Mouse (Mus musculus) gastrocnemius, postnatal 4 days (tissue): ENCODE measurements around the gene Fbf1. TPM values are rescaled to one million over a fixed set of nuclear protein-coding genes. Genes with fewer than 3 reads are reported as not detected.
A peak's percentile ranks its signal among the peaks of the same experiment; 100 is the strongest.
"Not testable (repeated sequence)": the region's sequence is repeated elsewhere in the genome, so short reads cannot be mapped to it uniquely, and the experiment has no call there.

Experiments
- DNase-seq, 2 experiments: peaks; one replicate each; pipeline ENCODE4 v3.0.0; 2021 to 2022; ENCODE audit warnings: low spot score in 2 of 2, mixed read lengths in 2 of 2
- total RNA-seq, 2 experiments: library from RNA; stranded (reverse); gene quantifications; 2 replicates each; pipeline ENCODE4 v1.2.3; 2021

Fbf1 gene
- total RNA-seq, 2 experiments from 2014 or later, result 26.6 to 27.5 TPM

- DNase-seq, result peak in 1 of 2 experiments; percentile 65
Measured at GRCm38 (mm10) chr11:116109441-116110081, 58.4 kb downstream of the Fbf1 start.

DNA sequence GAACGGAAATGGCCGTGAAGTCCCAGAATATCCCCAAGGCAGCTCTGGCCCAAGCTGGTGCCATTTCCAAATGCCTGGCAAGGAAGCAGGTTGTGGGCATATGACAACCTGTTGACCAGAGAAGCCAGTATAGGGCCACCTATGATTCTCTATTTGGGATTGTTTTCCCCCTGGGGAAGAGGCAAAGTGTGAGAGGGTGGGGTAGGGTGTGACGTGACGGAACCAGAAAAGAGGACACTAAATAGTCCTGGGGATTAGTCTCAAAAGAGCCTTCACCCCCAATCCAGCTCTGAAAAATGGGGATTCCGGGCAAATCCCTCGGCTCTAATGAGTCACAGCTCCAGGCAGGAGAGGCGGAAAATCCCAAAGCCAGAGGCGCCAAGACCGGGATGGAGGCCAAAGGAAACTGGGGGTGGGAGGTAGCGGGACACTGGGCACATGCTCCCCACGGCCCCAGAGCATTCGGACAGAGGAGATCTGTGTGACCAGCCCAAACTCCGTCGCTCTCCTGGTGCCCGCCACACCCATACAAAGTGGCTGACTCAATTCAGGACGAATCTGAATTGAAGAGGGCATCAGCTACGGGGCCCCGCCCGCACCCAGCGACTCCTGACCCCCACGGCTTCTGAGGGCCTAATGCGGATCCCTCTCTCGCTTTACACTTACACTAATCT lies 59.4 kb downstream of the Fbf1 start:
- DNase-seq, result peak in 1 of 2 experiments; percentile 80

DNA sequence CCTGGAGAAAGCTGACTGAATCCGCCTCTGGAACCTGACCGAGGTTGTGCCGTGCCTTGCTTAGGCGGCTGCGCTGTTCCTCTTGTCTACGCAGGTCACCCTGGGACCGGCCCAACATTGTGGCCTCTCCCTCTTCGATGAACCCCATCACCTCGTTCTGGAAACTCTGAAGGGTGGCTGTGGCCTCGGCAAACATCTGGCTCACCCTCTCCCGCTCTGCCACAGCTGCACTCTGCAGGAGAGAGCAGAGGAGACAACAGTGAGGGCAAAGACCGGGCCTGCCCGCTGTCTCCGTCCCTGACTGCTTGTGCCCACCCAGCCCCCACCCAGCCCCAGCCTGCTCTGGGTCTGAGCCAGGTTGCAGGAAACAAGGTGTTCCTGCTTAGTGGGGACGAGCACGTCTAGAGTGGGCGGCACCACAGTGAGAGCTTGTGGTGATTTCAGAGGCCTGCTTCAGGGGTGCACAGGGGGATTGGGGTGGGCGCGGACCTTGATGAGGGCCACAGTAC lies 60.1 kb downstream of the Fbf1 start:
- DNase-seq, result no peak

DNA sequence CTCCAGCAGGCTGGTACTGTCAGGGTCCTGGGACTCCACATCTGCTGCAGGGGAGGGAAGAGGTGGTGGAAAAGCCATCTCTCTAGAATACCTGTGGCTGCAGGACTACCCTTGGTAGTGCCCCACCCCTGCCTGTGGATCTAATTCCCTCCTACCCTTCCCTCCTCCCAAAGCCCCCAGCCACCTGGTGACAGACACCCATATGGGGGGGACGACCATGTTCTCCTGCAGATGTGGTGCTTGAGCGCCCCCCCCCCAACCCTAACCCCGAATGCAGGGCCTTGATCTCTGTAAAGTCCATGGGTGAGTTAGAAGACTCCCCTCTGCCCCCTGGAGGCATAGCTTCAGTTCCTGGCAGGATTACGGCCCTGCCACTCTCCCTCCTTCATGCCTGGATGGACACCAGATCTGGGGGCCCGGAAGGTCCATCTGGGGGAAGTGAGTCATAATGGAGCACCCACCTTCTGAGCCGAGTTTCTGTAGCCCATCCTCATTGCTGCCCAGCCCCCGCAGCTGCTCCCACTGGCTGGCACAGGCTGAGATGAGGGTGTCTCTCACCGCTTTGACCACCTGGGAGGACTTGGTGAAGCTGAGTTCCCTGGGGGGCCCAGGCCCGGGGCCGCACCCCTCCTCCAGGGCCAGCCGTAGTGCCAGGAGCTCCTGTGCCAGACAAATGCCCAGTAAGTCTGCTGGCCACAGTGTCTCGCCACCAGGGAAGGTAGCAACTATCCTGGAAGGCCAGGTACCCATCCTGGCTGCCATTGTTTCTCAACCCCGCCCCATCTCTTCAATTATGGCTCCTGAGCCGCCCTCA lies 60.8 kb downstream of the Fbf1 start:
- no peak for DNase-seq

DNA sequence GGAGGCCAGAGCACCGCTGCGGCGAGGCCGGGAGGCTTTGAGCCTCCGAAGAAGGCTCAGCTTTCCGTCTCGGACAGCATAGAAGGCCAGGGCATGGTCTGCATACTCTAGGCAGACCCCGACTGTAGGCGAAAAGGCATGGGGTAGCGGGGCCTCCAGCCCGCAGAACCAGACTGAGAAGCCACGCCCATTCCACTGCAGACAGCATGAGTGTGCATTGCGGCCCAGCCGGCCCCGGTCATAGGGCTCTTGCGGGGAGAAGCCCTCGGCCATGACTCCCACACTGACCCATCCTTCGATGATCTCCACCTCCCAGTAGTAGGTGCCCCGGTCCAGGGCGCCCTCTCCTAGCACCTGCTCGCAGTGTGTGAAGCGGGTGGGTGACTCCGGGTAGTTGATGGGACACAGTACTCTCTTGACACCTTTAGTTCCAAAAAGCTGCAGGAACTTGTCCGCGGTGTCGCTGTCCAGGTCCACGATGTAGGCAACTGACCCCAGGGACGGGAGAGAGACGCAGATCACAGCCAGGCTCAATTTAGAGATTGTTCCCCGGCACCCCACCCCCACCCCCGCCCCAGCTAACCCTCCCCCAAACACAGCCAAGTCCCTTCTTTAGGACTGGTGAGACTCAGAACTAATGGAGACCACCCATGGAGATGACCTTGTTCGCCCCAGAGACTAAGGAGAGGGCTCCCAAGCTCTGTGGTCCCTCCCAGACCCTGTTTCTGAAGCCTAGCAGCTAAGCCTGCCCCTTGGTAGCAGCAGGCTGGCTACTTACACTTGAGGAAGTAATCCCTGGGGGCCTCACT lies 61.6 kb downstream of the Fbf1 start:
- no peak for DNase-seq

DNA sequence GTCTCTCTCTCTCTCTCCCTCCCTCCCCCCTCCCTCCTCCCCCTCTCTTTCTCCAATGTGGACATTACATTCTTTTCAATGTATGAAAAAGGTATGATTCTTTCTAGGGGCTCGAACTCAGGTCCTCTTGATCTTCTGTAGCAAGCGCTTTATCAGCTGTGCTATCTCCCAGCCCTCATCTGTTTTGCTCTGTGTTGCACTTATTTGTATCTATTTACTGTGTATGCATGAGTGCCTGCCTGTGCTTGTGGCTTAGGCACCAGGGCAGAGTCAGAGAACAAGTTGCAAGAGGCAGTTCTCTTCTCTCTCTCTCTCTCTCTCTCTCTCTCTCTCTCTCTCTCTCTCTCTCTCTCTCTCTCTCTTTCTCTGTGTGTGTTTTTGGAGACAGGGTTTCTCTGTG lies 62.9 kb downstream of the Fbf1 start:
- no peak for DNase-seq

GRCm38 (mm10) chr11:116104006-116104646 lies 63.8 kb downstream of the Fbf1 start:
- peak in 1 of 2 experiments; percentile 62 for DNase-seq

- DNase-seq, result no peak
Measured at GRCm38 (mm10) chr11:116103572-116103971, 64.4 kb downstream of the Fbf1 start.

DNA sequence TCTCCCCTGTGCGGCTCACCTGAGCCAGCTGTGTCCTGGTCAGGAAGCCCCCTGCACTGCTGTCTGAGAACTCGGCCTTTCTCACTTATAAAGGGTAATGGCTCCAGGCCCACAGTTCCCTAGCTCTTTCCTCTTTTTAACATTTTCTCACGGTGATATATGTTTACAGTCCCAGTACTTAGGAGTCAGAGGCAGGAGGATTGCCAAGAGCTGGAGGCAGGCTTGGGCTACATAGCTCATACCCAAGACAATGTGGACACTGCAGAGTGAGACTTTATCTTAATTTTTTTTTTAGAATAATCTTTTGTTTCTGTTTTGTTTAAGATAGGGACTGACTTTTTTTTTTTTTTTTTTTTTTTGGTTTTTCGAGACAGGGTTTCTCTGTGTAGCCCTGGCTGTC lies 65.5 kb downstream of the Fbf1 start:
- DNase-seq, result no peak

- peak in 1 of 2 experiments; percentile 69 for DNase-seq
Measured at GRCm38 (mm10) chr11:116101931-116102381, 66.0 kb downstream of the Fbf1 start.

- DNase-seq, result no peak
Measured at GRCm38 (mm10) chr11:116100839-116101238, 67.1 kb downstream of the Fbf1 start.

DNA sequence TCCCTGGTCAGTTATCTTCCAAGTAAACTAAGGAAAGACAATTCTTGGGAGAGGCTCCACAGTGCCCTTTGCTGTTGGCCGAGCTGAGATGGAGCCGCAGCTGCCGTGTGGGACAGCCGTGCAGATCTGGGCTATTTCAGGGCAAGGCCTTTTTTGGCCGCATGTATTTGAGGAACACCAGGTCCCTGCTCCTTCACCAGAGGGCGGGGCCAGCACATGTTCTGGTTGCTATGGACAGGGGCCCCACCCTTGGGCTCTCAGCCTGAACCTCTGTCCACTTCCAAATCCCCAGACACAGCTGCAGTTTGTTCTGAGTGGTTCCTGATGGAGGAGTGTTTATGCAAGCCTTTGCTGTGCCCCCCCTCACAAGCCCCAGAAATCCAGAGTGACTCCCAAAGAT lies 67.6 kb downstream of the Fbf1 start:
- DNase-seq, result peak in 1 of 2 experiments; percentile 82

DNA sequence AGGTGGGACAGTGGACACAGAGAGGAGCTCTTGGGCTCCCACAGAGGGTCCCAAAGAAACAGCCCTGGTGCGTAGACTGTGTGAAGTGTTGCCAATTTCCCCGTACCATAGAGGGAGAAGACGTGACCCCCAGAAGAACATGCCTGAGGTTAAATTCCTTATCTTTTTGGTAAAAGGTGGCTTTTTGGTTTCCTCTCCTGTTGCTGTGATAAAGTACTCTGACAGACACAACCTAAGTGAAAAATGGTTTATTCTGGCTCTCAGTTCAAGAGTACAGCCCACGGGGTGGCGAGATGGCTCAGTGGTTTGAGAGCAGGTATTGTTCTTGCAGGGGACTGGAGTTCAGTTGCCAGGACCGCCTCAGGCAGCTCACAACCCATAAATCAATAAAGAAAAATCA lies 68.5 kb downstream of the Fbf1 start:
- no peak for DNase-seq

GRCm38 (mm10) chr11:116098711-116099460 lies 69.1 kb downstream of the Fbf1 start:
- DNase-seq, result no peak

DNA sequence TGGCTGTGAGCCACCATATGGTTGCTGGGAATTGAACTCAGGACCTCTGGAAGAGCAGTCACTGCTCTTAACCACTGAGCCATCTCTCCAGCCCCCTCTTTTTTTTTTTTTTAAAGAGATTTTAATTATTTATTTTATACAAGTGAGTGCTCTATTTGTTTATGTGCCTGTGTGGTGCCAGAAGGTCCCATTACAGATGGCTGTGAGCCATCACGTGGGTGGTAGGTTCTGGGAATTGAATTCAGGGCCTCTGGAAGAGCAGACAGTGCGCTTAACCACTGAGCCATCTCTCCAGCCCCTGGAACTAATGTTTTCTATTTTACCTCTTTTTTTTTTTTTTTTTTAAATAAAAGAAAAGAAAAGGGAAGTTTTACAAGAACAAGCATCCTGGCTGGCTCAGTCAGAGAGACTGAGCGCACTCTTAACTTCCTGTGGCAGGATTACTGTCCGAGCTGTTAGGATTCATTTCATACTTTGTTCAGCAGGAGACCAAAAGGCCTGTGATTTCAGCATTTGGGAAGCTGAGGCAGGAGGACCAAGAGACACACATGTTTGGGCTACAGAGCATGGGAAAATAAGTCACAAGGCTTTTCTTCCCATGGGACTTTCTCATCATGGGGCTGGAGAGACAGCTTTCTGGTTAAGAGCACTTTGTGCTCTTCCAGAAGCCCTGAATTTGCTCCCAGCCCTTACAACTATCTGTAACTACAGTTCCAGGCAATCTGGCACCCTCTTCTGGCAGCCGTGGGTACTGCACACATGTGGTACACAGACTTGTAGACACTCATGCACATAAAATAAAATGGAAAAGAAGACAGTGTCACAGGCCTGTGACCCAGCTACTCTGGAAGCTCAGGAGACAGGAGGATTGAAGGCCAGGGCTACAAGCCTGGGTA lies 71.5 kb downstream of the Fbf1 start:
- no peak for DNase-seq

GRCm38 (mm10) chr11:116095573-116095972 lies 72.4 kb downstream of the Fbf1 start:
- peak in 1 of 2 experiments; percentile 53 for DNase-seq

GRCm38 (mm10) chr11:116093771-116094565 lies 74.0 kb downstream of the Fbf1 start:
- DNase-seq, result peak in 1 of 2 experiments; percentile 6

DNA sequence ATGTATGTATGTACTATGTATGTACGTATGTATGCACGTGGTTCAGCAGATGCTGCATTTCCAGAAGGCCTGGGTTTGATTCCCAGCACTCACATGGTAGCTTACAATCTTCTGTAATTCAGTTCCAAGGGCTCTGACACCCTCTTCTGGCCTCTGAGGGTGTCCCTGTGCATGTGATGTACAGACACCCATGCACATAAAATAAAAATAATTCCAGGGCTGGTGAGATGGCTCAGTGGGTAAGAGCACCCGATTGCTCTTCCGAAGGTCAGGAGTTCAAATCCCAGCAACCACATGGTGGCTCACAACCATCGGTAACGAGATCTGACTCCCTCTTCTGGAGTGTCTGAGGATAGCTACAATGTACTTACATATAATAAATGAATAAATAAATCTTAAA lies 75.0 kb downstream of the Fbf1 start:
- not testable (repeated sequence) for DNase-seq
